Mouse (Mus musculus): ENCODE data around the gene Hnrnpr. TPM values are rescaled to one million over a fixed set of nuclear protein-coding genes. Genes with fewer than 3 reads are reported as not detected.

Gene Hnrnpr
- polyA plus RNA-seq, 1 experiment from 2014 or later: 121 TPM

GRCm38 (mm10) chr4:136335065-136335464 lies 24.3 kb downstream of the Hnrnpr start:
- no peaks in the 10 kb centered on the region for H3K4me1 ChIP-seq (replicated peaks; ENCODE audit: insufficient read depth, low read length)
- no peak for ATAC-seq (replicated peaks; ENCODE audit: low FRiP score, low read depth)

GRCm38 (mm10) chr4:136337129-136337528 lies 26.4 kb downstream of the Hnrnpr start:
- H3K4me1 ChIP-seq (replicated peaks; ENCODE audit: insufficient read depth, low read length): no peaks in the 10 kb centered on the region
- ATAC-seq (replicated peaks; ENCODE audit: low FRiP score, low read depth) (no peak), DNase-seq (ENCODE audit: low spot score) (no peak)
- no peaks in the 10 kb centered on the region for H3K9me3 ChIP-seq (replicated peaks; ENCODE audit: low read length)
- H3K4me3 ChIP-seq (replicated peaks; ENCODE audit: low read depth, low read length): no peak overlapping the region
- no peak for TF ChIP-seq CTCF (IDR thresholded peaks at IDR 0.05; ENCODE audit: low read depth)
- H3K4me2 ChIP-seq (ENCODE audit: low read length): no peak overlapping the region
- H3K27ac ChIP-seq: no peak overlapping the region
- WGBS: 65% methylated on average over 4 of the region's 4 CpGs
- H3K27me3 ChIP-seq (ENCODE audit: insufficient read depth, low read length): no peaks in the 10 kb centered on the region
- H3K36me3 ChIP-seq (ENCODE audit: insufficient read depth, low read length): peaks cover 39% of the 10 kb centered on the region
- no peak overlapping the region for H3K9ac ChIP-seq (ENCODE audit: low read depth, low read length)

More at GRCm38 (mm10) chr4:136335065-136335464, 24.3 kb downstream of the Hnrnpr start:
- Histone ChIP-seq H3K4me3 (replicated peaks; ENCODE audit: low read depth, low read length) (no peak overlapping the region), H3K36me3 (ENCODE audit: insufficient read depth, low read length) (peaks cover 44% of the 10 kb centered on the region), H3K4me2 (ENCODE audit: low read length) (no peak overlapping the region), H3K9ac (ENCODE audit: low read depth, low read length) (no peak overlapping the region), H3K27me3 (ENCODE audit: insufficient read depth, low read length) (no peaks in the 10 kb centered on the region), H3K27ac (no peak overlapping the region), H3K9me3 (replicated peaks; ENCODE audit: low read length) (no peaks in the 10 kb centered on the region)
- TF ChIP-seq CTCF (IDR thresholded peaks at IDR 0.05; ENCODE audit: low read depth): no peak
- DNase-seq (ENCODE audit: low spot score): no peak
- WGBS: 79% methylated on average over 2 of the region's 2 CpGs

GRCm38 (mm10) chr4:136349616-136350015 lies 38.9 kb downstream of the Hnrnpr start:
- Histone ChIP-seq H3K4me2 (ENCODE audit: low read length) (no peak overlapping the region), H3K9me3 (replicated peaks; ENCODE audit: low read length) (no peaks in the 10 kb centered on the region), H3K27me3 (ENCODE audit: insufficient read depth, low read length) (no peaks in the 10 kb centered on the region), H3K4me3 (replicated peaks; ENCODE audit: low read depth, low read length) (no peak overlapping the region), H3K36me3 (ENCODE audit: insufficient read depth, low read length) (peaks cover 34% of the 10 kb centered on the region), H3K9ac (ENCODE audit: low read depth, low read length) (no peak overlapping the region), H3K27ac (no peak overlapping the region), H3K4me1 (replicated peaks; ENCODE audit: insufficient read depth, low read length) (no peaks in the 10 kb centered on the region)
- TF ChIP-seq CTCF (IDR thresholded peaks at IDR 0.05; ENCODE audit: low read depth): no peak
- ATAC-seq (replicated peaks; ENCODE audit: low FRiP score, low read depth) (no peak), DNase-seq (ENCODE audit: low spot score) (no peak)
- WGBS: 89% methylated on average over 6 of the region's 6 CpGs

GRCm38 (mm10) chr4:136357026-136357425 lies 46.3 kb downstream of the Hnrnpr start:
- H3K36me3 ChIP-seq (ENCODE audit: insufficient read depth, low read length): peaks cover 29% of the 10 kb centered on the region
- no peaks in the 10 kb centered on the region for H3K4me1 ChIP-seq (replicated peaks; ENCODE audit: insufficient read depth, low read length)
- peak; percentile 44 for DNase-seq (ENCODE audit: low spot score)
- H3K9ac ChIP-seq (ENCODE audit: low read depth, low read length): no peak overlapping the region
- 46% methylated on average over 6 of the region's 6 CpGs for WGBS
- no peak for TF ChIP-seq CTCF (IDR thresholded peaks at IDR 0.05; ENCODE audit: low read depth)
- no peak for ATAC-seq (replicated peaks; ENCODE audit: low FRiP score, low read depth)
- H3K4me3 ChIP-seq (replicated peaks; ENCODE audit: low read depth, low read length): no peak overlapping the region
- peak overlapping the region; percentile 40 for H3K27ac ChIP-seq
- H3K4me2 ChIP-seq (ENCODE audit: low read length): no peak overlapping the region
- no peaks in the 10 kb centered on the region for H3K9me3 ChIP-seq (replicated peaks; ENCODE audit: low read length)
- H3K27me3 ChIP-seq (ENCODE audit: insufficient read depth, low read length): no peaks in the 10 kb centered on the region

- TF ChIP-seq CTCF (IDR thresholded peaks at IDR 0.05; ENCODE audit: low read depth): no peak
- Histone ChIP-seq H3K4me1 (replicated peaks; ENCODE audit: insufficient read depth, low read length) (no peaks in the 10 kb centered on the region), H3K4me2 (ENCODE audit: low read length) (no peak overlapping the region), H3K4me3 (replicated peaks; ENCODE audit: low read depth, low read length) (no peak overlapping the region), H3K9ac (ENCODE audit: low read depth, low read length) (no peak overlapping the region), H3K27ac (peak overlapping the region; percentile 40), H3K9me3 (replicated peaks; ENCODE audit: low read length) (no peaks in the 10 kb centered on the region), H3K27me3 (ENCODE audit: insufficient read depth, low read length) (no peaks in the 10 kb centered on the region), H3K36me3 (ENCODE audit: insufficient read depth, low read length) (peaks cover 29% of the 10 kb centered on the region)
- no peak for ATAC-seq (replicated peaks; ENCODE audit: low FRiP score, low read depth)
- WGBS: 79% methylated on average over 4 of the region's 4 CpGs
- DNase-seq (ENCODE audit: low spot score): no peak
Measured at GRCm38 (mm10) chr4:136357429-136357828, 46.7 kb downstream of the Hnrnpr start.

GRCm38 (mm10) chr4:136367856-136368255 lies 57.1 kb downstream of the Hnrnpr start:
- ATAC-seq (replicated peaks; ENCODE audit: low FRiP score, low read depth) (no peak), DNase-seq (ENCODE audit: low spot score) (no peak)
- Histone ChIP-seq H3K9ac (ENCODE audit: low read depth, low read length) (no peak overlapping the region), H3K27ac (no peak overlapping the region), H3K4me3 (replicated peaks; ENCODE audit: low read depth, low read length) (no peak overlapping the region), H3K4me1 (replicated peaks; ENCODE audit: insufficient read depth, low read length) (no peaks in the 10 kb centered on the region), H3K27me3 (ENCODE audit: insufficient read depth, low read length) (no peaks in the 10 kb centered on the region), H3K4me2 (ENCODE audit: low read length) (no peak overlapping the region), H3K36me3 (ENCODE audit: insufficient read depth, low read length) (no peaks in the 10 kb centered on the region), H3K9me3 (replicated peaks; ENCODE audit: low read length) (no peaks in the 10 kb centered on the region)
- TF ChIP-seq CTCF (IDR thresholded peaks at IDR 0.05; ENCODE audit: low read depth): no peak
- 44% methylated on average over 4 of the region's 4 CpGs for WGBS

GRCm38 (mm10) chr4:136369727-136370126 lies 59.0 kb downstream of the Hnrnpr start:
- Histone ChIP-seq H3K27me3 (ENCODE audit: insufficient read depth, low read length) (no peaks in the 10 kb centered on the region), H3K9ac (ENCODE audit: low read depth, low read length) (no peak overlapping the region), H3K4me3 (replicated peaks; ENCODE audit: low read depth, low read length) (no peak overlapping the region), H3K9me3 (replicated peaks; ENCODE audit: low read length) (no peaks in the 10 kb centered on the region), H3K36me3 (ENCODE audit: insufficient read depth, low read length) (no peaks in the 10 kb centered on the region), H3K27ac (no peak overlapping the region), H3K4me1 (replicated peaks; ENCODE audit: insufficient read depth, low read length) (no peaks in the 10 kb centered on the region), H3K4me2 (ENCODE audit: low read length) (no peak overlapping the region)
- DNase-seq (ENCODE audit: low spot score): peak; percentile 86
- ATAC-seq (replicated peaks; ENCODE audit: low FRiP score, low read depth): no peak
- TF ChIP-seq CTCF (IDR thresholded peaks at IDR 0.05; ENCODE audit: low read depth): peak; percentile 91
- WGBS: 3% methylated on average over 3 of the region's 3 CpGs
